Comparison of ENCODE assay signal across 13 mouse cellular contexts in genomic region chr4:134495546-134495923, GRCm38 (mm10). TPM values are rescaled to one million over a fixed set of nuclear protein-coding genes. Genes with fewer than 3 reads are reported as not detected.
A peak's percentile ranks its signal among the peaks of the same experiment; 100 is the strongest.
DNase-seq lines count a peak whose midpoint lies in the region; ATAC-seq and TF ChIP-seq lines count a peak whose summit lies in the region.
"Had no signal": no experiment of that assay in that cellular context is flagged by ENCODE, and none has a peak within 500 bp of the region (broad histone marks: within the 10 kb centered on the region; RNA-seq: fewer than 3 reads in every experiment).

No protein-coding gene starts in this region.

- 60% methylated on average over 5 of the region's 5 CpGs for WGBS in heart, postnatal 0 days
- 85% methylated on average over 5 of the region's 5 CpGs for WGBS in limb, embryonic 10.5 days

- H3K9me3 ChIP-seq in heart, postnatal 0 days (replicated peaks; ENCODE audit: control insufficient read depth, low read length), result no peaks in the 10 kb centered on the region
- H3K9me3 ChIP-seq in megakaryocyte, embryonic 14.5 days, result 0 out of 2 replicates have a peak, but pooled peaks cover 3% of the 10 kb centered on the region
- H3K9me3 ChIP-seq in limb, embryonic 10.5 days (replicated peaks), result no peaks in the 10 kb centered on the region
- H3K9me3 ChIP-seq: neural tube, embryonic 12.5 days had no signal

- TF ChIP-seq CTCF in heart, postnatal 0 days (IDR thresholded peaks at IDR 0.05; ENCODE audit: low read depth), result no peak

- intact Hi-C loops in left cerebral cortex, postnatal 36 days (cut with DNase I), result no loop called here

- H3K9ac ChIP-seq in heart, postnatal 0 days (replicated peaks; ENCODE audit: low read depth, low read length), result no peak overlapping the region
- H3K9ac ChIP-seq: neural tube, embryonic 12.5 days had no signal

- ATAC-seq in heart, postnatal 0 days (ENCODE audit: insufficient read depth, low read depth), result no peak
- ATAC-seq in megakaryocyte, adult 5-6 weeks (ENCODE audit: poor library complexity, severe bottlenecking), result no peak
- ATAC-seq: forebrain, embryonic 14.5 days had no signal

- H3K4me2 ChIP-seq in heart, postnatal 0 days (ENCODE audit: low read depth, low read length), result no peak overlapping the region
- H3K4me2 ChIP-seq: neural tube, embryonic 12.5 days had no signal

- no peak for TF ChIP-seq EP300 in heart, postnatal 0 days (IDR thresholded peaks at IDR 0.05; ENCODE audit: low read depth)

- no peaks in the 10 kb centered on the region for H3K36me3 ChIP-seq in heart, postnatal 0 days (replicated peaks; ENCODE audit: control insufficient read depth, insufficient read depth, low read length)
- H3K36me3 ChIP-seq in megakaryocyte, embryonic 14.5 days (replicated peaks; ENCODE audit: low read length), result peaks cover 14% of the 10 kb centered on the region
- H3K36me3 ChIP-seq in limb, embryonic 10.5 days, result no peaks in the 10 kb centered on the region
- H3K36me3 ChIP-seq: neural tube, embryonic 12.5 days had no signal

- peak overlapping the region; percentile 81; the same call in 1 of the 2 replicates for H3K27ac ChIP-seq in heart, postnatal 0 days (ENCODE audit: low read depth)
- 0 out of 2 replicates have a peak overlapping the region, but pooled peaks have one; percentile 1 for H3K27ac ChIP-seq in limb, embryonic 10.5 days
- H3K27ac ChIP-seq: neural tube, embryonic 12.5 days had no signal

- H3K27me3 ChIP-seq in heart, postnatal 0 days (ENCODE audit: control insufficient read depth, insufficient read depth, low read length), result no peaks in the 10 kb centered on the region
- H3K27me3 ChIP-seq in megakaryocyte, embryonic 14.5 days (replicated peaks), result peaks cover 16% of the 10 kb centered on the region
- peaks cover 20% of the 10 kb centered on the region for H3K27me3 ChIP-seq in limb, embryonic 10.5 days (ENCODE audit: low read depth, poor library complexity, severe bottlenecking)

- H3K4me3 ChIP-seq in heart, postnatal 0 days (ENCODE audit: low read depth, low read length), result no peak overlapping the region
- peak overlapping the region; percentile 96 for H3K4me3 ChIP-seq in megakaryocyte, embryonic 14.5 days (replicated peaks)
- H3K4me3 ChIP-seq in limb, embryonic 10.5 days, result no peak overlapping the region
- H3K4me3 ChIP-seq: neural tube, embryonic 12.5 days had no signal

- H3K4me1 ChIP-seq in heart, postnatal 0 days (ENCODE audit: control insufficient read depth, insufficient read depth), result peaks cover 36% of the 10 kb centered on the region
- H3K4me1 ChIP-seq in megakaryocyte, embryonic 14.5 days, result peaks cover 91% of the 10 kb centered on the region
- H3K4me1 ChIP-seq in limb, embryonic 10.5 days, result peaks cover 24% of the 10 kb centered on the region

- no peak for DNase-seq in heart, postnatal 0 days (ENCODE audit: low spot score)
- DNase-seq in heart, adult 18-20 months, result no peak
- DNase-seq in limb, embryonic 10.5 days (ENCODE audit: low spot score), result no peak
- DNase-seq in lung, postnatal 14 days, result peak; percentile 38
- DNase-seq in embryo, embryonic 10 days (ENCODE audit: low spot score), result no peak
- DNase-seq in left cerebral cortex, postnatal 36 days (ENCODE audit: low spot score in 2 of 2), result no peak
- DNase-seq: gastrocnemius, postnatal 36 days; kidney, postnatal 14 days; right cerebral cortex, postnatal 25 days had no signal

RNA-seq across cellular contexts. Expression of gene Paqr7, which starts 1.0 kb away (rescaled TPM):
- total RNA-seq in heart, postnatal 0 days (2014; rRNA removed; ENCODE audit: low replicate concordance), result 13.1 and 25.4 TPM in 2 replicates
- polyA plus RNA-seq in heart, postnatal 0 days (2015; fragmentation: Nextera tagmentation; extraction: Ambion mirVana), result 15.4 and 18.7 TPM in 2 replicates
- 10 to 100 TPM; 15.5 to 15.7 TPM for total RNA-seq in heart, adult 18-20 months (2021)
- polyA plus RNA-seq in megakaryocyte, embryonic 14.5 days (2012; ENCODE audit: insufficient read depth, low replicate concordance), result 41.9 and 45.9 TPM in 2 replicates
- 10.7 and 11.7 TPM in 2 replicates for total RNA-seq in megakaryocyte, adult 5-6 weeks (2015)
- 17.0 and 17.6 TPM in 2 replicates for total RNA-seq in megakaryocyte, adult 5-6 weeks (2017)
- 1.2 TPM in 2 replicates for polyA plus RNA-seq in limb, embryonic 10.5 days (2016; fragmentation: Nextera tagmentation; extraction: Ambion mirVana)
- total RNA-seq in left cerebral cortex, postnatal 36 days (2021), result 10 to 100 TPM; 56.5 to 65.6 TPM

RNA-seq across cellular contexts. Expression of gene Aunip, which starts 15.3 kb away (rescaled TPM):
- total RNA-seq in heart, postnatal 0 days (2014; rRNA removed; ENCODE audit: low replicate concordance), result 2.7 and 3.1 TPM in 2 replicates
- 1.8 and 2.5 TPM in 2 replicates for polyA plus RNA-seq in heart, postnatal 0 days (2015; fragmentation: Nextera tagmentation; extraction: Ambion mirVana)
- under 1 TPM in 1 of 2 experiments, not detected in 1; 0.36 TPM for total RNA-seq in heart, adult 18-20 months (2021)
- polyA plus RNA-seq in megakaryocyte, embryonic 14.5 days (2012; ENCODE audit: insufficient read depth, low replicate concordance), result 0.54 TPM in 1 of 2 replicates, not detected in the other
- total RNA-seq in megakaryocyte, adult 5-6 weeks (2015), result 3.7 and 3.9 TPM in 2 replicates
- 12.6 and 17.0 TPM in 2 replicates for total RNA-seq in megakaryocyte, adult 5-6 weeks (2017)
- polyA plus RNA-seq in limb, embryonic 10.5 days (2016; fragmentation: Nextera tagmentation; extraction: Ambion mirVana), result 21.9 and 29.6 TPM in 2 replicates
- total RNA-seq in left cerebral cortex, postnatal 36 days (2021), result under 1 TPM in 1 of 2 experiments, not detected in 1; 0.32 TPM

RNA-seq across cellular contexts. Expression of gene Stmn1, which starts 27.4 kb away (rescaled TPM):
- total RNA-seq in heart, postnatal 0 days (2014; rRNA removed; ENCODE audit: low replicate concordance), result 149 and 227 TPM in 2 replicates
- polyA plus RNA-seq in heart, postnatal 0 days (2015; fragmentation: Nextera tagmentation; extraction: Ambion mirVana), result 372 and 387 TPM in 2 replicates
- 10 to 100 TPM; 21.3 to 24.5 TPM for total RNA-seq in heart, adult 18-20 months (2021)
- 7.4 and 115 TPM in 2 replicates for polyA plus RNA-seq in megakaryocyte, embryonic 14.5 days (2012; ENCODE audit: insufficient read depth, low replicate concordance)
- total RNA-seq in megakaryocyte, adult 5-6 weeks (2015), result 563 and 570 TPM in 2 replicates
- 790 and 821 TPM in 2 replicates for total RNA-seq in megakaryocyte, adult 5-6 weeks (2017)
- 1,855 and 1,993 TPM in 2 replicates for polyA plus RNA-seq in limb, embryonic 10.5 days (2016; fragmentation: Nextera tagmentation; extraction: Ambion mirVana)
- 1,000 to 10,000 TPM; 1,022 to 1,141 TPM for total RNA-seq in left cerebral cortex, postnatal 36 days (2021)

RNA-seq across cellular contexts. Expression of gene Mtfr1l, which starts 39.7 kb away (rescaled TPM):
- 145 and 159 TPM in 2 replicates for total RNA-seq in heart, postnatal 0 days (2014; rRNA removed; ENCODE audit: low replicate concordance)
- polyA plus RNA-seq in heart, postnatal 0 days (2015; fragmentation: Nextera tagmentation; extraction: Ambion mirVana), result 191 and 207 TPM in 2 replicates
- total RNA-seq in heart, adult 18-20 months (2021), result 100 to 1,000 TPM; 184 to 217 TPM
- 46.4 and 106 TPM in 2 replicates for polyA plus RNA-seq in megakaryocyte, embryonic 14.5 days (2012; ENCODE audit: insufficient read depth, low replicate concordance)
- total RNA-seq in megakaryocyte, adult 5-6 weeks (2015), result 40.4 and 48.1 TPM in 2 replicates
- 33.6 and 38.3 TPM in 2 replicates for total RNA-seq in megakaryocyte, adult 5-6 weeks (2017)
- polyA plus RNA-seq in limb, embryonic 10.5 days (2016; fragmentation: Nextera tagmentation; extraction: Ambion mirVana), result 104 and 109 TPM in 2 replicates
- 10 to 100 TPM; 61.9 to 70.2 TPM for total RNA-seq in left cerebral cortex, postnatal 36 days (2021)

RNA-seq across cellular contexts. Expression of gene Selenon, which starts 56.4 kb away (rescaled TPM):
- total RNA-seq in heart, postnatal 0 days (2014; rRNA removed; ENCODE audit: low replicate concordance), result 18.2 and 30.5 TPM in 2 replicates
- polyA plus RNA-seq in heart, postnatal 0 days (2015; fragmentation: Nextera tagmentation; extraction: Ambion mirVana), result 6.8 and 7.2 TPM in 2 replicates
- 10 to 100 TPM; 16.8 to 17.0 TPM for total RNA-seq in heart, adult 18-20 months (2021)
- polyA plus RNA-seq in megakaryocyte, embryonic 14.5 days (2012; ENCODE audit: insufficient read depth, low replicate concordance), result 7.1 and 9.1 TPM in 2 replicates
- 24.9 and 25.4 TPM in 2 replicates for total RNA-seq in megakaryocyte, adult 5-6 weeks (2015)
- 6.3 and 8.2 TPM in 2 replicates for total RNA-seq in megakaryocyte, adult 5-6 weeks (2017)
- 10.9 and 13.4 TPM in 2 replicates for polyA plus RNA-seq in limb, embryonic 10.5 days (2016; fragmentation: Nextera tagmentation; extraction: Ambion mirVana)
- total RNA-seq in left cerebral cortex, postnatal 36 days (2021), result 10 to 100 TPM; 19.6 to 21.2 TPM
